Mouse (Mus musculus) heart, postnatal 0 days (tissue): ENCODE data around the gene Gpr45.

Source experiments
- CTCF ChIP-seq: IDR thresholded peaks from 2 replicates; pipeline ENCODE4 v1.5.1; 2016; ENCODE audit warnings: antibody characterized with exemption, control low read depth, low read depth
- EP300 ChIP-seq: IDR thresholded peaks from 2 replicates; pipeline ENCODE4 v1.6.1; 2016; ENCODE audit warnings: antibody characterized with exemption, low read depth

DNA sequence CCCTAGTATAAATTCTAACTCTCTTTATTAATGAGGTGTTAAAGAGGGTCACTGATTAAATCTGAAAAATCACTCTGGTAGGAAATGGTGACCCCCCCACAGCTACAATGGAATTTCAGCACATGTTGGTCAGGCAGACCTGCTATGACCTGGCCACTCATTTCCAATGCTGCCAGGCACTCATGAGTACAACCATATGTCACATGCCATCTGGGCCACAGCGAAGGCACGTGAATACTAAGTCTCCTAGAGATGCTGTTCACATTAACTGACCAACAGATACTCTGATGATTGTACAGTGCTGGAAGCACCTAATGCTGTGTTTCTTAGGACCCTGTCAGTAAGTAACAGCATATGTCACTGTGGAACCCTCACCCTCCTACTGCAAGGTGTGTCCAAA lies 122.1 kb downstream of the Gpr45 start:
- TF ChIP-seq EP300 (no peak), CTCF (no peak)
